Mouse (Mus musculus) cerebellum, adult 2 months (tissue): ENCODE results near the gene Nkain4. TPM values are rescaled to one million over a fixed set of nuclear protein-coding genes. Genes with fewer than 3 reads are reported as not detected.

Source experiments
- DNase-seq, 2 experiments: peaks; one replicate each; pipeline ENCODE4 v3.0.0; 2021
- H3K27ac ChIP-seq: fragments of 200-500 bp; 2 replicates; pipeline ENCODE4 v1.5.1; 2012; ENCODE audit warnings: low read length, control low read depth, inconsistent platforms; ENCODE audit not compliant: insufficient read depth
- H3K27me3 ChIP-seq: fragments of 200-500 bp; 2 replicates; pipeline ENCODE4 v1.6.1; 2012; ENCODE audit warnings: inconsistent platforms, mild to moderate bottlenecking, low read length, moderate library complexity; ENCODE audit not compliant: control insufficient read depth, insufficient read depth
- H3K4me1 ChIP-seq: fragments of 200-500 bp; 2 replicates; pipeline ENCODE4 v1.6.1; 2011; ENCODE audit warnings: low read length; ENCODE audit not compliant: control insufficient read depth, insufficient read depth
- H3K4me3 ChIP-seq: fragments of 200-500 bp; replicated peaks from 2 replicates; pipeline ENCODE3; 2011; ENCODE audit warnings: mild to moderate bottlenecking, low read depth, low read length, control low read depth; ENCODE audit not compliant: insufficient read depth
- CTCF ChIP-seq: fragments of 200-500 bp; IDR thresholded peaks from 2 replicates; pipeline ENCODE4 v1.5.1; 2011; ENCODE audit warnings: low read depth, mild to moderate bottlenecking, control low read depth, low read length, moderate library complexity, borderline replicate concordance; ENCODE audit not compliant: insufficient read depth
- POLR2A ChIP-seq: fragments of 200-500 bp; IDR thresholded peaks from 2 replicates; pipeline ENCODE4 v1.6.1; 2011; ENCODE audit warnings: low read length, control low read depth, borderline replicate concordance; ENCODE audit not compliant: insufficient read depth
- WGBS: fragments of 180-500 bp; shearing (Covaris S2); methylation state at CpG from one replicate; pipeline ENCODE4 v1.1.7; 2018; 5-methylcytosine and 5-hydroxymethylcytosine counted together
- polyA plus RNA-seq: library from polyadenylated mRNA; depleted of rRNA; stranded (reverse); fragments of >200 nt; gene quantifications from 2 replicates; pipeline ENCODE4 v1.2.3, GENCODE M21; 2012

The Nkain4 gene
- polyA plus RNA-seq, 1 experiment: 64.1 TPM

DNA sequence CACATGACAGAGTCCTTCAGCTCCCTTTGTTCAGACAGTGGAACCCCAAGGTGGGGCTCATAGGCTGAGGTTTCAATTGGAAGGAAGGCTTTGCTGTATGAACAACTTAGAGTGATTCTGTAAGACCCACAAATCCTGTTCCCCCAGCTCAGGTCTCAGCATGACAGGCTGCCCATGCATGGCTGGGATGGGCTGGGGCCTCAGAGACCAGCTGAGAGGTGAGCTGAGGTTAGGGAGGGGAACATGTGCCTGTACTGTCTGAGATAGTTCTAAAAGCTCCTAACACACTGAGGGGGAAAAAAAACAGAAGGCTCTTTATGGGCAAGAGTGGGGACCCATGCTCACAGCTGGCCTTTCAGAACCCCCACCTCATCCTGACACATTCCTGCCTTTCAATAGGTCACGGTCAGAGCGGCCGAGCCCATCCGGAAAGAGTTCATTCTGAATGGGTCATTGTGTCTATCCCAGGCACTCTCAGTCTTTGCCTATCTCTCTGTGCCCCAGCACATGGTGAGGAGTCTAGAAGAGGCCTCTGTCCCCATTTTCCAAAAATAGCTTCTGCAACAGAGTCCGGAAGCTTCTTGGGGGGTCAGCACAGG is 33.0 kb upstream of the Nkain4 start:
- H3K4me3 ChIP-seq: no peak overlapping the region
- H3K27ac ChIP-seq: no peak overlapping the region
- no peaks in the 10 kb centered on the region for H3K27me3 ChIP-seq
- WGBS: 16% methylated on average over 5 of the region's 5 CpGs
- TF ChIP-seq POLR2A (no peak), CTCF (no peak)
- H3K4me1 ChIP-seq: no peaks in the 10 kb centered on the region; the same call in 1 of the 2 replicates
- no peak for DNase-seq

DNA sequence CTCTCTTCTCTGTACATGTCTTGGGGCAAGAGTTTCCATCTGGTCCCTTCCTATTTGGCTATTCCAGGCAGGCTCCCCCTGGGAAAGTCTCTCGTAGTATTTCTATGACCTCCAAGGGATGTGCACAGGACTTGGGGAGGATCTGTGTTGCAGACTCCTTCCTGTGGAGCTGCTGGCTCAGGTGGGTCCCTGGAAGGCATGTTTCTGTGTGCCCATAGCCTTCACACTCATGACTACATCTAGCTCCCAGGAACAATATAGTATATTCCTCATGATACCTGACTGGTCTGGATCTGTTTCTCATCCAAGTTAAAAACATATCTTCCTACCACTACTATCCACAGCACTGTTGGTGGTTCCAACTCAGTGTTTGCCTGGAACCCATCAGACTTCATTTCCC is 32.5 kb upstream of the Nkain4 start:
- WGBS: 37% methylated on average over 1 of the region's 1 CpGs
- DNase-seq: no peak
- no peaks in the 10 kb centered on the region for H3K27me3 ChIP-seq

DNA sequence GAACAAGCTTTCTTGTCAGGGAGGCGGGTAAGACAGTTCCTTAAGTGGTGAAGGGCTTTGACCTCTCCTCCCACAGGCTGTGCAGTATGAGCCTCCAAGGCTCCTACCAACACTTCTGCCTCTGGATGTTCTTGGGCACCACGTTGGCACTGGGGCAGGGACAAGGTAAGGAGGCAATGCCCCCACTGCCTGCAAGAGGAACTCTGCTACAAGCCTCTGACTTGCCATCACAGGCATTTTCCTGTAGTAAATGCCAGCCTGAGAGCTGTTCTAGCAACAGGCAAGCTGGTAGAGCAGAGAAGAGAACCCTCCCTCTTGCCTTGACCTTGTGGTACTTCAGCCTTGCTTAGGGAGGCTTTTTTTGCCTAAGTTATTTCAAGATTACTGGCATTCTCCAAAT is 31.9 kb upstream of the Nkain4 start, which contains the start of gene Col20a1:
Gene Col20a1, plus strand, starts transcription at position 87 of the 400 bp plus-strand sequence.
- DNase-seq: no peak
- H3K4me3 ChIP-seq: no peak within 1 kb of the TSS
- 48% methylated on average over 2 of the region's 2 CpGs for WGBS
- no peaks in the 10 kb centered on the region for H3K27me3 ChIP-seq
- TF ChIP-seq CTCF (no peak), POLR2A (no peak)
- H3K27ac ChIP-seq: no peak within 1 kb of the TSS
- H3K4me1 ChIP-seq: no peaks in the 10 kb centered on the region; the same call in 1 of the 2 replicates

More for the DNA sequence above, 32.5 kb upstream of the Nkain4 start:
- Histone ChIP-seq H3K4me3 (no peak overlapping the region), H3K27ac (no peak overlapping the region), H3K4me1 (no peaks in the 10 kb centered on the region; the same call in 1 of the 2 replicates)
- TF ChIP-seq POLR2A (no peak), CTCF (no peak)

DNA sequence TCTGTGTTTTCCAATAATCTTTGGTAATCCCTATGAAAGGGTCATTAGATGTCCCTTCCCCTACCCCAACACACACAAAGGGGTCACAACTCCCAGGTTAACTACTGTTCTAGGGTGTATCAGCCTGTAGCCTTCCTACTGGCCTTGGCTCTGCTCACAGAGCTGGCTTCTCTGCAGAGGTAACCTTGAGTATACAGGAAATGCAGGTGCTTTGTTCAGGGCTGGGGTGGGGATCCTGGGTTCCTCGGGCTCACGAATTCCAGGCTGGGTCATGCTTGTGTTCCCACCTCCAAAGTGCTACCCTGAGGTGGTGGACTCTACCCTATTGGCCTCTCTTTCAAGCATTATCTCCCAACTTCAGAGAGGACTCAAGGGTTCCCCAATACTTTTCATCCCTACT is 31.1 kb upstream of the Nkain4 start:
- Histone ChIP-seq H3K27ac (no peak overlapping the region), H3K4me1 (no peaks in the 10 kb centered on the region; the same call in 1 of the 2 replicates), H3K27me3 (no peaks in the 10 kb centered on the region), H3K4me3 (no peak overlapping the region)
- 79% methylated on average over 2 of the region's 2 CpGs for WGBS
- TF ChIP-seq POLR2A (no peak), CTCF (no peak)
- DNase-seq: no peak

DNA sequence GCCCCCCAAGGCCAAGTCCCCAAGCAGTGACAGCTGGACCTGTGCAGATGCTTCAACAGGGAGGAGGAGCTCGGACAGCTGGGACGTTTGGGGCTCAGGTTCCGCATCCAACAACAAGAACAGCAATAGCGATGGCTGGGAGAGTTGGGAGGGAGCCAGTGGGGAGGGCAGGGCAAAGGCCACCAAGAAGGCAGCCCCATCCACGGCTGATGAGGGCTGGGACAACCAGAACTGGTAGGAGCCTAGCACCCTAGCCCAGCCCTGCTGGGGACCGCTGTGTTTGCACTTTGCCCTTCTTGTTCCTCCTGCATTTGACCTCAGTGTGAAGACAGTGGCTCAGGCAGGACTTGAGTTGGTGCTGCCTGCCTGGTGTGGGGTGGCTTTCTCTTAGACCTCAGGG is 26.6 kb upstream of the Nkain4 start:
- H3K4me1 ChIP-seq: no peaks in the 10 kb centered on the region
- no peak overlapping the region for H3K27ac ChIP-seq
- DNase-seq: no peak
- TF ChIP-seq POLR2A: no peak
- no peak for TF ChIP-seq CTCF
- WGBS: 74% methylated on average over 6 of the region's 6 CpGs
- no peak overlapping the region for H3K4me3 ChIP-seq
- no peaks in the 10 kb centered on the region for H3K27me3 ChIP-seq

DNA sequence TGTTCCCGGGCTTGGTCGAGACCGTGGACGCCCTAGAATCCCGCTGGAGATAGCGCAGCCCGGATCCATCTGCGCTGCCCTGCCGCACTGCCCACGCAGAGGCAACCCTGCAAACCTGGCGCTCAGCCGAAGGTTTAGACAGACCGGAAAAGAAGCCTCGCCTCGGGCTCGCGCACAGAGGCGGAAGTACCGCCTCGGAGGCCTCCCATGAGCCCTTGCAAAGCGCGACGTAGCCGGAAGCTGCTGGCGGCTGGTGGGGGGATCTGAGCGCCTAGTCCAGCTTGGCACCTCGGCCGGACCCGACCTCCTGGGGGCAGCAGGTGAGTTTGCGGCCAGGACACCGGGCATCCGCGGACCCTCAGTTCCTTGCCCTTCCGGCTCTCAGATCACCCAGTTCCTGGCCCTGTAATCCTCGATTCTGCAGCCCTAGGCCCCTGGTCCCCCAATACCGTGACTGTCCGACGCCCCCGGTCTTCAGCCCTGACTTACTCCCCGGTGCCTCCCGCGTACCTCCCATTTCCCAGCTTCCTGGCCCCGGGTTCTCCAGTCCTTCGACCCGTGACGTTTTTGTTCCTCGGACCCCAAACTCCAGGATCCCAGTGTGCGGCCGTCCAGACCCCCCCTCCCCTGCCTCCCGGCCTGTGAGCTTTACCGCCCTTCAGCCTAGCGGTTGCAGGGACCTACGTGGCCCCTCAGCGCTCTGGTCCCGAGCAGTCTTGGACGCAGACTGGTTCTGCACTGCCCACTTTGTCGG is 12.7 kb upstream of the Nkain4 start, which contains the start of gene Arfgap1:
Gene Arfgap1, plus strand, starts transcription at position 216 of the 754 bp plus-strand sequence.
- peak; percentile 95 to 96 for DNase-seq
- no peaks in the 10 kb centered on the region for H3K27me3 ChIP-seq
- peaks cover 11% of the 10 kb centered on the region for H3K4me1 ChIP-seq
- peak within 1 kb of the TSS; percentile 89 for H3K27ac ChIP-seq
- TF ChIP-seq CTCF (no peak), POLR2A (peak; percentile 93)
- under 1% methylated on average over 57 of the region's 57 CpGs for WGBS
- peak within 1 kb of the TSS; percentile 70 for H3K4me3 ChIP-seq

DNA sequence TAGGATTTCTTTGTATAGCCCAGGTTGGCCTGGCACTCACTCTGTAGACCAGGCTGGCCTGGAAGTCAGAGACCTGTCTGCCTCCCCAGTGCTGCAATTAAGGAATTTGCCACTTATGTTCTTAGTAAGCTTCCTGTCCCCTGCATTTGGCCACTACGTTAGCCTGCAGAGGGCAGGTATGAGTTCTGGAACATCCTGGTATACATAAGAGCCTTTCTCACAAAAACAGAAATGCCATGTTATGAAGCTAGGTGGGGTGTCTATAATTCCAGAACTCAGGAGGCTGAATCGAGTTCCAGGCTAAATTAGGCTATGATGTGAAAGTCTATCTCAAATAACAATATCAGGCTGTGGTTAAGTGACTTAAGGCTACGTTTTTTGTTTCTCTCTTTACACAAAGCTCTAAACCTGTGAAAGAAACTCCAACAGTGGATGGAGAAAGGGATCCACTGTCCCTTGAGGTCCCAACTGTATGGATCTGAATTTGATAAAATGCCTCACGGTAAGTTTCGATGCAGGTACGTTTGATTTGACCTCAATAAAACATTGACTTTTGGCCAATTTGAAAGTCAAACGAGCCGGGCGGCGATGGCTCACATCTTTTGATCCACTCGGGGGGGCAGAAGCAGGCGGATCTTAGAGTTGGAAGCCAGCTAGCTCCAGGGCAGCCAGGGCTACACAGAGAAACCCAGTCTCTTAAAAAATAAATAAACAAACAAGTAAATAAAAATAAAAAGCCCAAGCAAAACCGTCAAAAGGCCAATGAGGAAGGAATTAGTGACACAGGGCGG is 11.8 kb upstream of the Nkain4 start:
- WGBS: 3% methylated on average over 14 of the region's 14 CpGs
- no peaks in the 10 kb centered on the region for H3K27me3 ChIP-seq
- TF ChIP-seq CTCF: peak; percentile 33; the same call in 1 of the 2 replicates
- TF ChIP-seq POLR2A: no peak
- H3K27ac ChIP-seq: peak overlapping the region; percentile 89
- peak overlapping the region; percentile 70 for H3K4me3 ChIP-seq
- peak; percentile 52 to 61 for DNase-seq
- H3K4me1 ChIP-seq: peaks cover 11% of the 10 kb centered on the region
